Mouse (Mus musculus): ENCODE data around the gene Usp29. TPM values are rescaled to one million over a fixed set of nuclear protein-coding genes. Genes with fewer than 3 reads are reported as not detected.

Gene Usp29
- total and polyA plus RNA-seq, 2 experiments = 0.09 TPM; not detected in 1

GRCm38 (mm10) chr7:6787000-6787399, 56.6 kb downstream of the Usp29 start:
- TF ChIP-seq CTCF (IDR thresholded peaks at IDR 0.05; ENCODE audit: low read depth, low read length) (no peak), POLR2A (IDR thresholded peaks at IDR 0.05; ENCODE audit: extremely low read depth, insufficient read depth, low read length) (no peak)
- Histone ChIP-seq H3K27ac (replicated peaks; ENCODE audit: insufficient read depth, low read depth, low read length) (no peak overlapping the region), H3K4me1 (ENCODE audit: control insufficient read depth, insufficient read depth, low read length) (no peaks in the 10 kb centered on the region), H3K79me2 (ENCODE audit: control insufficient read depth, insufficient read depth, low read length) (no peaks in the 10 kb centered on the region), H3K27me3 (ENCODE audit: control insufficient read depth, insufficient read depth, low read length) (no peaks in the 10 kb centered on the region), H3K4me3 (ENCODE audit: insufficient read depth, low read depth, low read length) (no peak overlapping the region), H3K9ac (ENCODE audit: low read depth, low read length) (no peak overlapping the region), H3K36me3 (ENCODE audit: control insufficient read depth, insufficient read depth, low read length) (no peaks in the 10 kb centered on the region)
- 74% methylated on average over 2 of the region's 2 CpGs for WGBS
- no peak for DNase-seq (ENCODE audit: extremely low read depth, low read depth, low spot score)

GRCm38 (mm10) chr7:6788101-6788500, 57.7 kb downstream of the Usp29 start:
- WGBS = 93% methylated on average over 2 of the region's 2 CpGs
- no peaks in the 10 kb centered on the region for H3K27me3 ChIP-seq (ENCODE audit: control insufficient read depth, insufficient read depth, low read length)
- no peaks in the 10 kb centered on the region for H3K4me1 ChIP-seq (ENCODE audit: control insufficient read depth, insufficient read depth, low read length)
- H3K9ac ChIP-seq (ENCODE audit: low read depth, low read length) = no peak overlapping the region
- no peak overlapping the region for H3K4me3 ChIP-seq (ENCODE audit: insufficient read depth, low read depth, low read length)
- DNase-seq (ENCODE audit: extremely low read depth, low read depth, low spot score) = no peak
- TF ChIP-seq CTCF (IDR thresholded peaks at IDR 0.05; ENCODE audit: low read depth, low read length) = no peak
- no peak for TF ChIP-seq POLR2A (IDR thresholded peaks at IDR 0.05; ENCODE audit: extremely low read depth, insufficient read depth, low read length)
- H3K36me3 ChIP-seq (ENCODE audit: control insufficient read depth, insufficient read depth, low read length) = no peaks in the 10 kb centered on the region
- no peak overlapping the region for H3K27ac ChIP-seq (replicated peaks; ENCODE audit: insufficient read depth, low read depth, low read length)
- H3K79me2 ChIP-seq (ENCODE audit: control insufficient read depth, insufficient read depth, low read length) = no peaks in the 10 kb centered on the region

GRCm38 (mm10) chr7:6791286-6792065, 61.1 kb downstream of the Usp29 start:
- TF ChIP-seq CTCF (IDR thresholded peaks at IDR 0.05; ENCODE audit: low read depth, low read length) (no peak), POLR2A (IDR thresholded peaks at IDR 0.05; ENCODE audit: extremely low read depth, insufficient read depth, low read length) (no peak)
- 94% methylated on average over 9 of the region's 9 CpGs for WGBS
- H3K27me3 ChIP-seq (ENCODE audit: control insufficient read depth, insufficient read depth, low read length) = no peaks in the 10 kb centered on the region
- H3K27ac ChIP-seq (replicated peaks; ENCODE audit: insufficient read depth, low read depth, low read length) = no peak overlapping the region
- no peak overlapping the region for H3K4me3 ChIP-seq (ENCODE audit: insufficient read depth, low read depth, low read length)
- H3K4me1 ChIP-seq (ENCODE audit: control insufficient read depth, insufficient read depth, low read length) = no peaks in the 10 kb centered on the region
- DNase-seq (ENCODE audit: extremely low read depth, low read depth, low spot score) = no peak
- no peaks in the 10 kb centered on the region for H3K36me3 ChIP-seq (ENCODE audit: control insufficient read depth, insufficient read depth, low read length)
- H3K79me2 ChIP-seq (ENCODE audit: control insufficient read depth, insufficient read depth, low read length) = no peaks in the 10 kb centered on the region
- H3K9ac ChIP-seq (ENCODE audit: low read depth, low read length) = no peak overlapping the region

GRCm38 (mm10) chr7:6793240-6793639, 62.9 kb downstream of the Usp29 start:
- no peaks in the 10 kb centered on the region for H3K36me3 ChIP-seq (ENCODE audit: control insufficient read depth, insufficient read depth, low read length)
- no peak overlapping the region for H3K27ac ChIP-seq (replicated peaks; ENCODE audit: insufficient read depth, low read depth, low read length)
- no peak overlapping the region for H3K9ac ChIP-seq (ENCODE audit: low read depth, low read length)
- no peak for DNase-seq (ENCODE audit: extremely low read depth, low read depth, low spot score)
- no peaks in the 10 kb centered on the region for H3K79me2 ChIP-seq (ENCODE audit: control insufficient read depth, insufficient read depth, low read length)
- H3K27me3 ChIP-seq (ENCODE audit: control insufficient read depth, insufficient read depth, low read length) = no peaks in the 10 kb centered on the region
- H3K4me3 ChIP-seq (ENCODE audit: insufficient read depth, low read depth, low read length) = no peak overlapping the region
- WGBS = 91% methylated on average over 6 of the region's 6 CpGs
- no peaks in the 10 kb centered on the region for H3K4me1 ChIP-seq (ENCODE audit: control insufficient read depth, insufficient read depth, low read length)
- TF ChIP-seq POLR2A (IDR thresholded peaks at IDR 0.05; ENCODE audit: extremely low read depth, insufficient read depth, low read length) (no peak), CTCF (IDR thresholded peaks at IDR 0.05; ENCODE audit: low read depth, low read length) (no peak)

- 93% methylated on average over 3 of the region's 3 CpGs for WGBS
- Histone ChIP-seq H3K9ac (ENCODE audit: low read depth, low read length) (no peak overlapping the region), H3K4me1 (ENCODE audit: control insufficient read depth, insufficient read depth, low read length) (no peaks in the 10 kb centered on the region), H3K79me2 (ENCODE audit: control insufficient read depth, insufficient read depth, low read length) (no peaks in the 10 kb centered on the region), H3K4me3 (ENCODE audit: insufficient read depth, low read depth, low read length) (no peak overlapping the region), H3K27ac (replicated peaks; ENCODE audit: insufficient read depth, low read depth, low read length) (no peak overlapping the region), H3K27me3 (ENCODE audit: control insufficient read depth, insufficient read depth, low read length) (no peaks in the 10 kb centered on the region), H3K36me3 (ENCODE audit: control insufficient read depth, insufficient read depth, low read length) (no peaks in the 10 kb centered on the region)
- TF ChIP-seq POLR2A (IDR thresholded peaks at IDR 0.05; ENCODE audit: extremely low read depth, insufficient read depth, low read length) = no peak
- TF ChIP-seq CTCF (IDR thresholded peaks at IDR 0.05; ENCODE audit: low read depth, low read length) = no peak
- no peak for DNase-seq (ENCODE audit: extremely low read depth, low read depth, low spot score)
Measured at GRCm38 (mm10) chr7:6793811-6794210, 63.4 kb downstream of the Usp29 start.

- Histone ChIP-seq H3K4me3 (ENCODE audit: insufficient read depth, low read depth, low read length) (no peak overlapping the region), H3K9ac (ENCODE audit: low read depth, low read length) (no peak overlapping the region), H3K27me3 (ENCODE audit: control insufficient read depth, insufficient read depth, low read length) (no peaks in the 10 kb centered on the region), H3K27ac (replicated peaks; ENCODE audit: insufficient read depth, low read depth, low read length) (no peak overlapping the region), H3K36me3 (ENCODE audit: control insufficient read depth, insufficient read depth, low read length) (no peaks in the 10 kb centered on the region), H3K4me1 (ENCODE audit: control insufficient read depth, insufficient read depth, low read length) (no peaks in the 10 kb centered on the region), H3K79me2 (ENCODE audit: control insufficient read depth, insufficient read depth, low read length) (no peaks in the 10 kb centered on the region)
- no peak for DNase-seq (ENCODE audit: extremely low read depth, low read depth, low spot score)
- TF ChIP-seq POLR2A (IDR thresholded peaks at IDR 0.05; ENCODE audit: extremely low read depth, insufficient read depth, low read length) = no peak
- 81% methylated on average over 2 of the region's 2 CpGs for WGBS
Measured at GRCm38 (mm10) chr7:6797408-6797807, 67.0 kb downstream of the Usp29 start.
